Mouse (Mus musculus): ENCODE data around the gene Mylk4. TPM values are rescaled to one million over a fixed set of nuclear protein-coding genes. Genes with fewer than 3 reads are reported as not detected.
A peak's percentile ranks its signal among the peaks of the same experiment; 100 is the strongest.

The Mylk4 gene
- total RNA-seq (2021), result 100 to 1,000 TPM; 262 to 290 TPM
- polyA plus RNA-seq (2012; rRNA removed), result 59.5 and 115 TPM in 2 replicates
- long read RNA-seq, partial matches to known transcripts, result 1 of 23 reads
- long read RNA-seq, other reads (novel, unspliced or antisense), result 22 of 23 reads

DNA sequence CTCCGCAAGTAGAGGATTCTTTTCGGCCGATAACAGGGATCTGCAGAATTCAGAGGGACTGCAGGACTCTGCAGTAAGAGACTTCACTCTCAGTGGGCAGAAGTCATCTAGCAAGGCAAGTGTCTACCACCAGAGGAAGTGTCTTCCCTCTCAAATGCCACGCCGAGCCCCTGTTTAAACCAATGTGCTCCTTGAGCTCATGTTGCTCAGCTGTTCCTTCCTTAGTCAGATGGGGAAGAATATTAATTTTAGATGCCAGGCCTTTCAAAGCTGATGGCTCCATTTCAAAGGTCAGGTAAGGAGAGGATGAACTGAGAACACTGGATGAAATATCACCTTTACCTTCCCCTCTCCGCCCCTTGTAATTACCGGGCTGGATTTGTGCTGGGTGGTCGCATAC, at the start of gene Mylk4:
Mylk4 (minus strand) TSS at position 139 of the 400 bp plus-strand sequence.
- intact Hi-C loops (cut with DNase I), result no loop called here
- no peak for DNase-seq
- H3K4me3 ChIP-seq, result no peak within 1 kb of the TSS

GRCm38 (mm10) chr13:32833237-32833636, 49.5 kb upstream of the Mylk4 start:
- WGBS, result 60% methylated on average over 6 of the region's 6 CpGs
- H3K4me3 ChIP-seq, result no peak overlapping the region
- no peaks in the 10 kb centered on the region for H3K4me1 ChIP-seq (ENCODE audit: control insufficient read depth, insufficient read depth, low read length)
- no peaks in the 10 kb centered on the region for H3K27me3 ChIP-seq (ENCODE audit: control insufficient read depth, insufficient read depth, low read length)
- DNase-seq, result no peak
- H3K27ac ChIP-seq, result no peak overlapping the region
- H3K79me2 ChIP-seq (replicated peaks; ENCODE audit: control insufficient read depth, insufficient read depth, low read length), result no peaks in the 10 kb centered on the region
- no peak for TF ChIP-seq POLR2A (IDR thresholded peaks at IDR 0.05; ENCODE audit: insufficient read depth, low read depth, low read length)
- no peak for TF ChIP-seq EP300 (IDR thresholded peaks at IDR 0.05; ENCODE audit: insufficient read depth, low read depth, low read length)
- no peak for TF ChIP-seq CTCF (IDR thresholded peaks at IDR 0.05)
- intact Hi-C loops (cut with DNase I), result no loop called here
- H3K36me3 ChIP-seq (ENCODE audit: control insufficient read depth, insufficient read depth, low read length), result 0 out of 2 replicates have a peak, but pooled peaks cover 2% of the 10 kb centered on the region
- H3K9ac ChIP-seq (ENCODE audit: low read depth, low read length), result no peak overlapping the region

More for the DNA sequence above, at the start of gene Mylk4:
- Histone ChIP-seq H3K79me2 (replicated peaks; ENCODE audit: control insufficient read depth, insufficient read depth, low read length) (no peaks in the 10 kb centered on the region), H3K9ac (ENCODE audit: low read depth, low read length) (no peak within 1 kb of the TSS), H3K27ac (no peak within 1 kb of the TSS), H3K27me3 (ENCODE audit: control insufficient read depth, insufficient read depth, low read length) (no peaks in the 10 kb centered on the region), H3K4me1 (ENCODE audit: control insufficient read depth, insufficient read depth, low read length) (peaks cover 1% of the 10 kb centered on the region), H3K36me3 (ENCODE audit: control insufficient read depth, insufficient read depth, low read length) (no peaks in the 10 kb centered on the region)
- WGBS, result 66% methylated on average over 8 of the region's 8 CpGs
- no peak for TF ChIP-seq POLR2A (IDR thresholded peaks at IDR 0.05; ENCODE audit: insufficient read depth, low read depth, low read length)
- no peak for TF ChIP-seq EP300 (IDR thresholded peaks at IDR 0.05; ENCODE audit: insufficient read depth, low read depth, low read length)
- TF ChIP-seq CTCF (IDR thresholded peaks at IDR 0.05), result no peak

- 79% methylated on average over 3 of the region's 3 CpGs for WGBS
- H3K4me1 ChIP-seq (ENCODE audit: control insufficient read depth, insufficient read depth, low read length), result no peaks in the 10 kb centered on the region
- intact Hi-C loops (cut with DNase I), result no loop called here
- no peaks in the 10 kb centered on the region for H3K27me3 ChIP-seq (ENCODE audit: control insufficient read depth, insufficient read depth, low read length)
- no peak overlapping the region for H3K9ac ChIP-seq (ENCODE audit: low read depth, low read length)
- 0 out of 2 replicates have a peak, but pooled peaks cover 2% of the 10 kb centered on the region for H3K36me3 ChIP-seq (ENCODE audit: control insufficient read depth, insufficient read depth, low read length)
- no peak for TF ChIP-seq POLR2A (IDR thresholded peaks at IDR 0.05; ENCODE audit: insufficient read depth, low read depth, low read length)
- TF ChIP-seq CTCF (IDR thresholded peaks at IDR 0.05), result no peak
- TF ChIP-seq EP300 (IDR thresholded peaks at IDR 0.05; ENCODE audit: insufficient read depth, low read depth, low read length), result no peak
- no peak for DNase-seq
- H3K79me2 ChIP-seq (replicated peaks; ENCODE audit: control insufficient read depth, insufficient read depth, low read length), result no peaks in the 10 kb centered on the region
- no peak overlapping the region for H3K27ac ChIP-seq
- no peak overlapping the region for H3K4me3 ChIP-seq
These were observed 49.0 kb upstream of the Mylk4 start for GRCm38 (mm10) chr13:32832776-32833175.

- no peak overlapping the region for H3K27ac ChIP-seq
- H3K9ac ChIP-seq (ENCODE audit: low read depth, low read length), result no peak overlapping the region
- H3K79me2 ChIP-seq (replicated peaks; ENCODE audit: control insufficient read depth, insufficient read depth, low read length), result no peaks in the 10 kb centered on the region
- 0 out of 2 replicates have a peak, but pooled peaks cover 2% of the 10 kb centered on the region for H3K36me3 ChIP-seq (ENCODE audit: control insufficient read depth, insufficient read depth, low read length)
- H3K27me3 ChIP-seq (ENCODE audit: control insufficient read depth, insufficient read depth, low read length), result no peaks in the 10 kb centered on the region
- no peak overlapping the region for H3K4me3 ChIP-seq
- TF ChIP-seq EP300 (IDR thresholded peaks at IDR 0.05; ENCODE audit: insufficient read depth, low read depth, low read length), result no peak
- no peak for TF ChIP-seq CTCF (IDR thresholded peaks at IDR 0.05)
- TF ChIP-seq POLR2A (IDR thresholded peaks at IDR 0.05; ENCODE audit: insufficient read depth, low read depth, low read length), result no peak
- no peaks in the 10 kb centered on the region for H3K4me1 ChIP-seq (ENCODE audit: control insufficient read depth, insufficient read depth, low read length)
- intact Hi-C loops (cut with DNase I), result no loop called here
- 69% methylated on average over 3 of the region's 3 CpGs for WGBS
- DNase-seq, result peak in 1 of 2 experiments; percentile 31
These were observed 47.9 kb upstream of the Mylk4 start for GRCm38 (mm10) chr13:32831505-32832273.

GRCm38 (mm10) chr13:32828886-32829285, 45.1 kb upstream of the Mylk4 start:
- no peaks in the 10 kb centered on the region for H3K27me3 ChIP-seq (ENCODE audit: control insufficient read depth, insufficient read depth, low read length)
- H3K4me1 ChIP-seq (ENCODE audit: control insufficient read depth, insufficient read depth, low read length), result no peaks in the 10 kb centered on the region
- no peak overlapping the region for H3K4me3 ChIP-seq
- WGBS, result 47% methylated on average over 4 of the region's 4 CpGs
- H3K79me2 ChIP-seq (replicated peaks; ENCODE audit: control insufficient read depth, insufficient read depth, low read length), result no peaks in the 10 kb centered on the region
- TF ChIP-seq CTCF (IDR thresholded peaks at IDR 0.05) (no peak), POLR2A (IDR thresholded peaks at IDR 0.05; ENCODE audit: insufficient read depth, low read depth, low read length) (no peak), EP300 (IDR thresholded peaks at IDR 0.05; ENCODE audit: insufficient read depth, low read depth, low read length) (no peak)
- no peak overlapping the region for H3K9ac ChIP-seq (ENCODE audit: low read depth, low read length)
- DNase-seq, result no peak
- 0 out of 2 replicates have a peak, but pooled peaks cover 2% of the 10 kb centered on the region for H3K36me3 ChIP-seq (ENCODE audit: control insufficient read depth, insufficient read depth, low read length)
- intact Hi-C loops (cut with DNase I), result no loop called here
- H3K27ac ChIP-seq, result no peak overlapping the region

DNA sequence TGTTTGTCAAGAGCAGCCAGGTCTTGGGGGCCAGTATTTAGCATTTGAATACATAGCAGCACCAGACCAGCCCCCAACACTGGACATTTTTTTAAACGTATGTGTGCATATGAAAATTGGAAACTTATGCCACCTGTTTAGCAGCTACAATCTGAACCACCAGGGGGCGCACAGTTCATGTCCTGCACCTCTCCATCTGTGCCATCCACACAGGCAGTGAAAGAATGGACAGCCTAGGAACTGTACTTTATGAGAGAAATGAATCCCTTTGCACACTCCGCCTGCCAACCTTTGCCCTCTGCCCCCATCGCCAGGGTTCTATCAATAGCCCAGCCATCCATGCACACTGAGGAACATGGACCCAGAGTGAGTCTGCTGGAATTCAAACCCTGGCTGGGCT, 44.2 kb upstream of the Mylk4 start:
- intact Hi-C loops (cut with DNase I), result no loop called here
- peak; percentile 49 to 58 for DNase-seq
- H3K9ac ChIP-seq (ENCODE audit: low read depth, low read length), result no peak overlapping the region
- 64% methylated on average over 4 of the region's 4 CpGs for WGBS
- 0 out of 2 replicates have a peak, but pooled peaks cover 2% of the 10 kb centered on the region for H3K36me3 ChIP-seq (ENCODE audit: control insufficient read depth, insufficient read depth, low read length)
- H3K27ac ChIP-seq, result no peak overlapping the region
- H3K4me1 ChIP-seq (ENCODE audit: control insufficient read depth, insufficient read depth, low read length), result no peaks in the 10 kb centered on the region
- no peaks in the 10 kb centered on the region for H3K27me3 ChIP-seq (ENCODE audit: control insufficient read depth, insufficient read depth, low read length)
- no peak overlapping the region for H3K4me3 ChIP-seq
- no peaks in the 10 kb centered on the region for H3K79me2 ChIP-seq (replicated peaks; ENCODE audit: control insufficient read depth, insufficient read depth, low read length)
- TF ChIP-seq POLR2A (IDR thresholded peaks at IDR 0.05; ENCODE audit: insufficient read depth, low read depth, low read length), result no peak
- TF ChIP-seq CTCF (IDR thresholded peaks at IDR 0.05), result peak; percentile 78

Data from heart, adult 2 months (tissue).